Mouse (Mus musculus) c-Kit-positive CD71-negative TER-119-negative erythroid progenitor cells, embryonic 14.5 days (primary cell): ENCODE measurements around the gene Olfr1256.

Source experiments
- DNase-seq: peaks from one replicate; pipeline ENCODE4 v3.0.0-alpha.2; 2013; ENCODE audit warnings: low read depth

Gene Olfr1256

DNA sequence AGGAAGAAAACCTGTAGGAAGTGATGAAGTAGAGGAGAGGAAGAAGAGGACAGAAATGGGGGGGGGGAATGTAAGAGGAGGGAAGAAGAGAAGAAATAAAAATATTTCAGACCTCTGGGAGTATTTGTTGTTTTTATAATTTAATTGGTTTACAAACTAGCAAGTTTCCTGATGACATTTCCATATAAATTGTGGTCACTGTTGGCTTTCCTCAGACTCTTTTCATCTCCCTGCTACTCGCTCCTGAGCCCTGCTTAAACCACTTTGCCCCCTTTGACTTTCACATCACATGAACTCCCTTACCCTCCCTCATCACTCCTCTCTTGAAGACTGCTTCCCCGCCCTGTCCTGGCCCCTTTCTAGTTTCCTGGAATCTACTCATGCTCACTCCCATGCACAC is at the start of gene Olfr1256:
Gene Olfr1256, minus strand, starts transcription at position 101 of the 400 bp plus-strand sequence.
- DNase-seq, result no peak

DNA sequence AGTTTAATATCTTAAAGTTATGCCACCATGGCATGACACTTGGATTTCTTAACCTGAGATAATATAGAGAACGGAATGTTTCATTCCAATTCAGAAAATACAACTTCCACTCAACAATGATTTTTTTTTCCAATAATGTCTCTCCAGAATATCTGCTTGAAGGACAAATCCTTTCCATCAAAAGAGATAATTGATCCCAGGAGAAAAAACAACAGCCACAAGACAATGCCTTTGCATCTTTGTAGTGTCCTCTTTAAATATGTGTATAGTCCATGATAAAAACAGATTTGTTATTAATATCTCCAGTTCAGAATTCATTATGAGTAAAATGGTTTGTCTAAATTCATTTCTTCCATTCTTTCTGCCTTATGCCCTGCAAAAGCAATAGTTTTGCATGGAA is 36.8 kb upstream of the Olfr1256 start, which contains the start of gene Olfr1257:
Gene Olfr1257, plus strand, starts transcription at position 301 of the 400 bp plus-strand sequence.
- no peak for DNase-seq

DNA sequence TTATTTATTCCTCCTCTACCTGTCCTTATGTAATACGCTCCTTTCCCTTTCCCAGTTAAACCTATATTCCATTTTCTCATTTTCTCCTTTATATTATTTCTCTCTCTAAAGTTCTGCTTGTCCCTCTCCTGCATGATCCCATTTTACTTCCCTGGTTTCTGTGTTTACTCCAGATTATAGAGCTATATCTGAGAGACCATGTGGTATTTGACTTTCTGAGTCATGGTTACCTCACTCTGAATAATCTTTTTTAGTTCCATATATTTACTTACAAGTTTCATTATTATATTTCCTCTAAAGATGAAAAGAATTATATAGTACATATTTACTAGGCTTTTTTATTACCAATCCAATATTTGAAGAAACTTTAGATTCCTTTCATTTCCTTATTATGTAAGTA is 7.9 kb upstream of the Olfr1256 start:
- no peak for DNase-seq

DNA sequence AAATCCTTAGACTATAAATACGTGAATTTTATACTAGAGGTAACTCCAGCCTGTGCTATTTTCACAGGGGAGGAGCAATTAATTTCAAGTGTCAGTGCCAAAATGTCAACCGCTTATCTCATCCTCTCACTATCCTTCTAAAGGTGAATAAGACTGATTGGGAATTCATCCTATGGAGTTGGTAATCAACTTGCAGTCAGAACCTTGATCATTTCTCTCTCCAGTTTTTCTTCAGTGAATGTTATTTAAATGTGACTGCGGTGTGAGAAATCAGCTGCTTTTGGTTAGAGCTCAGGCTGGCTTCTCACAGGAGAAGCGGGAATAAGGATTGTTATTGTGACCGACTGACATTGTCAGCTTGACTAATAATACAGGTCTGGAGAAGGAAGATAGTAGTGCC is 6.8 kb upstream of the Olfr1256 start, which contains the start of gene Olfr48:
Gene Olfr48, minus strand, starts transcription at position 101 of the 400 bp plus-strand sequence.
- DNase-seq, result no peak

DNA sequence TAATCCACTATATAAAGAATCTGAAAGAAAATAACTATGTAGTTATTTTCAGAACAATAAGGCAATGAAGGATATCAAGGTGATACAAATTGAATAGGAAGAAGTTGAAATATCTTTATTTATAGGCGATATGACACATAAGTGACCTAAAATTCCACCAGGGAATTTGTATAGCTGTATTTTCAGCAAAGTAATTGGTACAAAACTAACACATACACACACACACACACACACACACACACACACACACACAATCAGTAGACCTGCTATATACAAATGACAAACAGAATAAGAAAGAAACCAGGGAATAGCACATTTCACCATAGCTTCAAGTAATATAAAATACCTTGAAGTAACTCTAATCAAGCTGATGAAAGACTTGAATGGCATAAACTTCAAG is 21.1 kb downstream of the Olfr1256 start:
- no peak for DNase-seq

DNA sequence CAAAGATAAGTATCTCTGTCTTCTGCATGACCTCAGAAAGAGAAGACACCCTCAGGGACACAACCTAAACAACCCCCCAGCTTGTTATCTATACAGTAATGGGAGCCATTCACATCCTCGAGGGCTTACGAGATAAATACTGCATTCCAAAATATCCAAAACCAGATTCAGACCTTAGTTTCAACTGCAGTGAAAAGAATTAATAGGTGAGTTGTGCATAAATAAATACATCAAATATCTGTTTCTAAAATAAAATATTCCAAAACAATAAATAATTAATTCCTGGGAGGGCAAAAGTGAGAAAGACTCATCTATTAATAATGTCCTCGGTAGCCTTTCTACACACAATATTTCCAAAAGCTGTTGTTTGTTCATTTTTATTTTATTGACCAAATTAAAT is 29.6 kb downstream of the Olfr1256 start, which contains the start of gene Olfr1255:
Gene Olfr1255, plus strand, starts transcription at position 301 of the 400 bp plus-strand sequence.
- DNase-seq, result no peak

DNA sequence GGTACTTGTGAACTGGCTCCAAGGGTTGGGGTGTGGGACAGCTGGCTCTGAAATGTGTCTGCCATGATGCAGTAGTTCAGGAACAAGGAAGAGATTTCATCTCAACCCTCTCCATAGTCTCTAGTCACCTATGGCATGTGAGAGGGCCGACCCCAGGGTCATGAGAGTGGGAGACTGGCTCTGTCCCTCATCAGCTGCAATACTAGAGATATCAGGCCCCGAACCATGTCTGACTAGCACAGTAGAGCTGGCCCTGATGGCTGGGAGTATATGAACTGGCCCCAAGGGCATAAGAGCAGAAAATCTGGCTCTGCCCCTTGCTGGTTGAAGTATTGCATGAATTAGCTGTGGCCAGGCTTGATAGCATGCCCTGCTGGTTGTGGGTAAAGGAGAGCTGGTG is 30.6 kb downstream of the Olfr1256 start:
- DNase-seq, result no peak

DNA sequence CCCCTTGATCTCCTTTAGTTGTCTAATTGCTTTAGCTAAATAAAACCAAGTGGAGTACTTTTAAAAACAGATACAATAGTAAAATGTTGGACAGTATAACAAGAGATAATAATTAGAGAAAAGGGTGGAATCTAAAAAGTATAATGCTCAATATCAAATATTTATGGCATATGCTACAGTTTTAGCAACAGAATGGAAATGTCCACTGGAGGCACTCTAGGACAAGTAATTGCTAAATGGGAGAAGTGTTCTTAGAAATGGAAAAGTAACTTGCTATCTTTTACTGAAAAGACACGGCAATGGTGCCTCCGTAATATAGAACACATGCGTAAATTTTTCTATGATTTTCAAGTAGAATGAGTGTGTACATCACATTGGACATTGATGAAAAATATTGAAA is 41.8 kb downstream of the Olfr1256 start:
- no peak for DNase-seq

DNA sequence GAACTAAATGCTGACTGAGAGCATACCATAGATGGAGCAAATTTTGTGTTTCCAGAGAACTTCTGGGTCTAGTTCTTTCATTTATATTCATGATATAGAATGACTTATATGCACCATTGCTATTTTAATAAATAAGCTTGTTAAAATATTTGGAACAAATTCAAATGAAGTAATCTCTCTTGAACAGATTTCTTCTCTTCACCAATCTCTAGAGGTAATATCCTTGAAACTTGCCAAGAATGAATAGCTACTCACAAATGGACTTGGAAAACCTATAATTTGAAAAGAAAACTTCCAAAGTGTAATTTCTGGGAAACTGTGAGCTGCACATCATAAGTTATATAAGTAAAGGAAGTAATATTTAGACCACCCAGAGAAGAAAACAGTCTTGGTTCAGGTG is 47.8 kb downstream of the Olfr1256 start, which contains the start of gene Olfr1254:
Gene Olfr1254, minus strand, starts transcription at position 101 of the 400 bp plus-strand sequence.
- no peak for DNase-seq
